Mouse (Mus musculus) brain, embryonic 14.5 days (tissue): ENCODE data around the gene Abca9. TPM values are rescaled to one million over a fixed set of nuclear protein-coding genes. Genes with fewer than 3 reads are reported as not detected.
A peak's percentile ranks its signal among the peaks of the same experiment; 100 is the strongest.

ENCODE experiments used
- DNase-seq: peaks from one replicate; pipeline ENCODE4 v3.0.0-alpha.2; 2011; ENCODE audit warnings: low read depth
- CTCF ChIP-seq: fragments of 200-500 bp; IDR thresholded peaks from 2 replicates; pipeline ENCODE4 v1.5.1; 2012; ENCODE audit warnings: inconsistent platforms, mild to moderate bottlenecking, moderate library complexity, borderline replicate concordance; ENCODE audit not compliant: insufficient read depth, insufficient read length; ENCODE audit errors: extremely low read depth
- POLR2A ChIP-seq: fragments of 200-500 bp; IDR thresholded peaks from 2 replicates; pipeline ENCODE4 v1.6.1; 2012; ENCODE audit warnings: mild to moderate bottlenecking, inconsistent platforms, borderline replicate concordance; ENCODE audit not compliant: poor library complexity, insufficient read depth, insufficient read length, severe bottlenecking; ENCODE audit errors: extremely low read depth
- polyA plus RNA-seq: library from polyadenylated mRNA; depleted of rRNA; stranded (reverse); fragments of >200 nt; gene quantifications from 2 replicates; pipeline ENCODE4 v1.2.3, GENCODE M21; 2012

The Abca9 gene
- polyA plus RNA-seq, 1 experiment = 4.2 TPM

DNA sequence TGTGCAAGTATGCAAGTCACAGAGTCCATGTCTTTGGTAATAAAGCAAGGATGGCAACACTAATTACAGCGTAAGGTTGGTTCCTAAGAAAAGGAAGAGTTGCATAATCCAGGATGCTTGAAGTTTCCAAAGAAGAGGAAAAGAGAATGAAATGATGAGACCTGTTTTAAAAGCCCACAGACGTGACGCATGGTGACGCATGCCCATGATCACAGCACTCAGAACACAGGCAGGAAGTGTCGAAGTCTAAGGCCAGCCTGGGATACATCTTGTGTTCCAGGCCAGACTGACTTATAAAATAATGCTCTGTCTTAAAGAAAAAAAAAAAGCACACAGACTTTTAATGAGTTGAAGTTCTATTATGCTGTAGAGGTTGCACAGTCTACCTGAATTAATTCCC lies 20.4 kb downstream of the Abca9 start:
- DNase-seq = no peak
- TF ChIP-seq CTCF (no peak), POLR2A (no peak)

GRCm38 (mm10) chr11:110145421-110145820 lies 22.6 kb downstream of the Abca9 start:
- TF ChIP-seq CTCF (no peak), POLR2A (no peak)
- peak; percentile 47 for DNase-seq

GRCm38 (mm10) chr11:110130760-110131159 lies 37.2 kb downstream of the Abca9 start:
- TF ChIP-seq CTCF (no peak), POLR2A (no peak)
- no peak for DNase-seq

DNA sequence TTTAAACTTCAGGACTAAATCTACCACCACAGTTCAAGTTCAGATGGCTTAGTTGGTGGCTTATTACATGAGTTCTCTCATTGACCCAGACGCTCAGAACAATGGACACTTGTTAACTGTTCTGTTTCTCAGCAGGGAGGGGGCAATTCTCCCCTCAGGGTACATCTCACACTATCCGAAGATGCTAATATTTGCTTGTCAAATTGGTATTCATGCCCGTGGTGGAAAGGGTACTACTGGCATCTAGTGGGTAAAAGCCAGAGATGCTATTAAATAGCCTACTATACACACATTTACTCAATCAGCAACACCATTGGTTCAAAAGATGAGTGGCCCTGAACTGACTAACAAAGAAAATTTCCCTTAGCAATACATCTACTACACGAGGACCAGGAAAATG lies 56.9 kb downstream of the Abca9 start:
- peak; percentile 54 for DNase-seq
- TF ChIP-seq CTCF = no peak
- TF ChIP-seq POLR2A = no peak

DNA sequence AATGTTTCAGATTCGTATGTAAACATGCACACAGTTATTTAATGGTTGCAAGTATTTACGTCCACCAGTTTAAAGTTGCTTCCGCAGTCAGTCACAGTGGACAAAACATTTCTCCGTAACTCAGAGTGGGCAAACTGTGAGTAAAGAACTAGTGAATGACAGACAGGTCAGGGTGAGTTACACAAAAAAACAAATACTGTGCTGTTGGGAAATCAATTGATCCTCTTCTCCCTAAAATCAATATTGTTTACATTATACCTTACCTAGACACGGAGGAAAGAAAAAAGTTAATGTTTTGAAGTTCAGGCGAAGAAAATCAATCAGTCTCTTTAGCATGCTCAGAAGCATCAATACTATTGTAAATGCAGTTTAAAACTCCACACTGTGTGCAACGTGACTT lies 66.6 kb downstream of the Abca9 start:
- DNase-seq = no peak
- TF ChIP-seq POLR2A (no peak), CTCF (no peak)

GRCm38 (mm10) chr11:110098901-110099300 lies 69.1 kb downstream of the Abca9 start:
- TF ChIP-seq POLR2A (no peak), CTCF (no peak)
- no peak for DNase-seq

DNA sequence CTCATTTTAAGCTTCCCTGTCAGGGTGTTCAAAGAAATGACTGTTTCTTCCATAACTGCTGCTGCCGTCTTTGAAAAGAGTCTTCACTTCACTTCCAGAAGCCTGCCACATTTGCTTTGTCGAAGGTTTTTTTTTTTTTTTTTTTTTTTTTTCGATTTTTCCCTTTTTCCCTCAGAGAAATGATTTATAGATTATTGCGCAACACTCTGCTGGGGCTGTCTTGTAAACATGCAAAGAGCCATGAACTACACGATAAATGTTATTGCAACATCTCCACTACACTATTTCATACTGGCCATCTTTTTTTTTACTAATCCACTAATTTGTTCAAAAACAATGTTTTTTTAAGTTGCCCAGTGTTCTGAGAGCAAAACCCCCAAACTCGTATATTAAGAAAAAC lies 70.5 kb downstream of the Abca9 start:
- no peak for DNase-seq
- no peak for TF ChIP-seq CTCF
- no peak for TF ChIP-seq POLR2A

GRCm38 (mm10) chr11:110095858-110096257 lies 72.1 kb downstream of the Abca9 start, which contains the start of gene Abca8a:
TSS of gene Abca8a (minus strand) at chr11:110095978.
- TF ChIP-seq POLR2A = no peak
- TF ChIP-seq CTCF = no peak
- DNase-seq = peak; percentile 85

DNA sequence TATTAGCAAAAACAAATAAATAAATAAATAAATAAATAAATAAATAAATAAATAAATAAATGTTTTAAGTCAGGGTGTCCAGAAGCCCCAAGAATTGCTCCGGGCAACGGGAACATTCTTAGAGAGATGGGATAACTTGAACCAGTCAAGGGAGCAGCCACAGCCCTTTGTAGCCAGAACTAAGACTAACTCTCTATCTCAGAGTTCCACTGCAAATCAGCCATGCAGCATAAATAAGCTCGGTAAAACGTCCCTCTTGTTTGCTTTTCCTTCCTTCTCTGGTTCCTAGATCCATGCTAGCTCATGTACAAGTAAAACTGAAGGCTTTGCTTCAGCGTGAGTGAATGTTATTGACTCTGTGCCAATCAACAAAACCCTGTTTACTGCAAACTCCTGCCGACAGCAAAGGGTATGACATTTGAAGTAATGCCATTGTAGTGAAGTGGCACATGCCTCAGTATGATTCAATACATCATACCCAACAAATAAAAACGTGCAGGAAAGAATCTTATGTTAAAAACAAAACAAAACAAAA lies 73.1 kb downstream of the Abca9 start:
- TF ChIP-seq CTCF (no peak), POLR2A (no peak)
- DNase-seq = peak; percentile 77

GRCm38 (mm10) chr11:110094236-110094635 lies 73.8 kb downstream of the Abca9 start:
- peak; percentile 84 for DNase-seq
- no peak for TF ChIP-seq POLR2A
- TF ChIP-seq CTCF = no peak

GRCm38 (mm10) chr11:110091328-110091727 lies 76.7 kb downstream of the Abca9 start:
- no peak for DNase-seq
- TF ChIP-seq POLR2A (no peak), CTCF (no peak)

GRCm38 (mm10) chr11:110072158-110072557 lies 95.8 kb downstream of the Abca9 start:
- no peak for DNase-seq
- no peak for TF ChIP-seq CTCF
- TF ChIP-seq POLR2A = no peak

- TF ChIP-seq CTCF (no peak), POLR2A (no peak)
- no peak for DNase-seq
These were observed 107.0 kb downstream of the Abca9 start for GRCm38 (mm10) chr11:110061032-110061431.

DNA sequence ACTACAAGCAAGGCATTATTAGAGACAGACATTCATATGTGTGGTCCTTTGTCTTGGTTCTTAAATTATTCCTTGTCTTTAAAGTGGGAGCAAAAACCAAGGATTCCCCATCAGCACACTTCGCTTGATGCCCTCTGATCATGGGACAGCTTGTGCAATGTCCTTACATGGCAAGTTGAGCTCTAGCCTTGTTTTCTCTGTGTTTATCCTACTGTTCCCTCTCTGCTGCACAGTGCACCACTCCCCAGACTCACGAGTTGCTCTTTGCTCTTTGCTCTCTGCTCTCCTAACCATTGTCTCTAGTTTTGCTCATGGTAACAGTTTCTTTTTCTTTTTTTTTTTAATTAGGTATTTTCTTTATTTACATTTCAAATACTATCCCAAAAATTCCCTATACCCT lies 107.9 kb downstream of the Abca9 start:
- TF ChIP-seq POLR2A (no peak), CTCF (no peak)

More for the DNA sequence above, 107.9 kb downstream of the Abca9 start:
- no peak for DNase-seq
